ENCODE assay signal across 9 mouse cellular contexts in genomic region chr3:33904854-33905678, GRCm38 (mm10).
A peak's percentile ranks its signal among the peaks of the same experiment; 100 is the strongest.
DNase-seq lines count a peak whose midpoint lies in the region; ATAC-seq lines count a peak whose summit lies in the region.
"Had no signal": no experiment of that assay in that cellular context is flagged by ENCODE, and none has a peak within 500 bp of the region (broad histone marks: within the 10 kb centered on the region; RNA-seq: fewer than 3 reads in every experiment).

No protein-coding gene starts in this region.

- no peak overlapping the region for H3K9ac ChIP-seq in kidney, embryonic 15.5 days
- H3K9ac ChIP-seq in neural tube, embryonic 13.5 days = peak overlapping the region; percentile 46

- peak overlapping the region; percentile 11 for H3K4me3 ChIP-seq in kidney, embryonic 15.5 days (replicated peaks)
- peak overlapping the region; percentile 21 for H3K4me3 ChIP-seq in neural tube, embryonic 13.5 days

- no peak for DNase-seq in kidney, adult 11 months
- DNase-seq in embryo, embryonic 11 days = peak; percentile 74
- peak; percentile 5 to 11 for DNase-seq in frontal cortex, postnatal 36 days (ENCODE audit: low spot score in 2 of 2)
- DNase-seq in cerebellum, adult 11 months = no peak
- no peak for DNase-seq in adrenal gland, adult 2 months

- 33% methylated on average over 22 of the region's 22 CpGs for WGBS in kidney, embryonic 15.5 days
- 14% methylated on average over 22 of the region's 22 CpGs for WGBS in neural tube, embryonic 13.5 days

- peak overlapping the region; percentile 44 for H3K4me2 ChIP-seq in kidney, embryonic 15.5 days
- peak overlapping the region; percentile 51 for H3K4me2 ChIP-seq in neural tube, embryonic 13.5 days

- no peaks in the 10 kb centered on the region for H3K27me3 ChIP-seq in kidney, embryonic 15.5 days
- peaks cover 84% of the 10 kb centered on the region for H3K27me3 ChIP-seq in neural tube, embryonic 13.5 days

- no peak for ATAC-seq in kidney, embryonic 15.5 days (replicated peaks; ENCODE audit: low FRiP score)
- peak; percentile 92 for ATAC-seq in neural tube, embryonic 13.5 days (ENCODE audit: low read depth)
- no peak for ATAC-seq in megakaryocyte progenitor cell, adult 5-6 weeks (replicated peaks; ENCODE audit: poor library complexity)

- H3K4me1 ChIP-seq in kidney, embryonic 15.5 days = peaks cover 8% of the 10 kb centered on the region
- peaks cover 34% of the 10 kb centered on the region for H3K4me1 ChIP-seq in neural tube, embryonic 13.5 days (replicated peaks)

- no peaks in the 10 kb centered on the region for H3K36me3 ChIP-seq in kidney, embryonic 15.5 days
- H3K36me3 ChIP-seq in neural tube, embryonic 13.5 days = no peaks in the 10 kb centered on the region

- H3K9me3 ChIP-seq in kidney, embryonic 15.5 days (replicated peaks) = no peaks in the 10 kb centered on the region
- no peaks in the 10 kb centered on the region for H3K9me3 ChIP-seq in neural tube, embryonic 13.5 days
- H3K9me3 ChIP-seq: G1E had no signal

- H3K27ac ChIP-seq in kidney, embryonic 15.5 days = no peak overlapping the region
- peak overlapping the region; percentile 77 for H3K27ac ChIP-seq in neural tube, embryonic 13.5 days (replicated peaks)

Comparison
In these comparisons a context has a peak if more than half of its experiments do, and no peak if none do; other contexts are left out.
1. DNase-seq: peak in embryo, embryonic 11 days (single experiment) and frontal cortex, postnatal 36 days (2 of 2); none in kidney, adult 11 months (single experiment), cerebellum, adult 11 months (single experiment) and adrenal gland, adult 2 months (single experiment).